Mouse (Mus musculus): ENCODE measurements at regions not wholly inside any gene's neighbourhood (a gene's known extent, or its start where the extent isn't known, plus 50 kb on each side); places are given as distances from the start of the nearest gene placed in this dataset.

DNA sequence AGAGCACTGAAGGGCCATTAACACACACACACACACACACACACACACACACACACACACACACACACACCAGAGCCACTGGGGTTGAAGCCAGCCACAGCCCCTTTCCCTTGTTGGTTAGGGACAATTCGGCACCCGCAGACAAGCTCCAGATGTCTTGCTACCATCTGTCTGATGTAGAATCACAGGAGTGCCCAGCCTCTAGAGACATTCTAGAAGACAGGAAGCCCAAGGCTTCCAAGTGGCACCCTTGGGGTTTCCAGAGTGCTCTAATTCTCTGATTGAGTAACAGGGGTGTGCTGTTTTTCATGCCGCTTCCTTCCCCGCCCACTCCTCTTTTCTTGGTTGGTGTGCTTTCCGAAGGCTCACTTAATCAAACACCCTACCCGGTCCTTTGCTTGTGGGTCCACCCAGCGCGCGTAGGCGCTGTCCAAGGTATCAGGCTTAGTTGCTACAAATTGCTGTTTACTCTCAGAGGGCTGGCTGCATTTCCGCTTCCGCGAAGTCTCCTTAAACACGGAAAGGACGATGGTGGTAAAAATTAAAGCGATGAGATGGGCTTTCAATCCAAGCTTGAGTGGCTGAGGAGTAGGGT, 59.5 kb upstream of the Zbtb18 start:
- no peaks in the 10 kb centered on the region for H3K9me3 ChIP-seq (replicated peaks; ENCODE audit: insufficient read depth, low read length)
- no peak overlapping the region for H3K9ac ChIP-seq (ENCODE audit: control insufficient read depth, low read depth, low read length, poor library complexity, severe bottlenecking)
- peak; percentile 38 for DNase-seq (ENCODE audit: low read depth, low spot score)
- no peak overlapping the region for H3K4me3 ChIP-seq (ENCODE audit: control insufficient read depth in 1 of 2, insufficient read depth in 1 of 2, low read depth in 2 of 2, low read length in 2 of 2)
- peaks cover 0 to 5% of the 10 kb centered on the region in 2 experiments; a peak in 1 of 4 replicates for H3K4me1 ChIP-seq (ENCODE audit: control insufficient read depth in 1 of 2, insufficient read depth in 2 of 2, low read length in 2 of 2)
- no peaks in the 10 kb centered on the region for H3K79me2 ChIP-seq (ENCODE audit: control insufficient read depth, insufficient read depth, low read length, poor library complexity)
- no peaks in the 10 kb centered on the region for H3K36me3 ChIP-seq (ENCODE audit: control insufficient read depth in 1 of 2, insufficient read depth in 2 of 2, low read length in 2 of 2)
- TF ChIP-seq MAFK (IDR thresholded peaks at IDR 0.05; ENCODE audit: borderline replicate concordance, low read depth, low read length) = no peak
- TF ChIP-seq POLR2A (IDR thresholded peaks at IDR 0.05; ENCODE audit: control insufficient read depth in 1 of 2, insufficient read depth in 1 of 2, low read depth in 1 of 2, low read length in 2 of 2, poor library complexity in 1 of 2) = no peak
- TF ChIP-seq ZC3H11A (IDR thresholded peaks at IDR 0.05; ENCODE audit: low read depth, low read length) = no peak
- TF ChIP-seq MAX (IDR thresholded peaks at IDR 0.05; ENCODE audit: low read length) = no peak
- TF ChIP-seq CHD1 (IDR thresholded peaks at IDR 0.05; ENCODE audit: low read depth, low read length) = no peak
- no peak for TF ChIP-seq EP300 (IDR thresholded peaks at IDR 0.05; ENCODE audit: low read depth in 1 of 2, low read length in 2 of 2)
- TF ChIP-seq MYC (IDR thresholded peaks at IDR 0.05; ENCODE audit: low read depth, low read length) = no peak
- TF ChIP-seq SIN3A (IDR thresholded peaks at IDR 0.05; ENCODE audit: low read length) = no peak
- H3K27me3 ChIP-seq (ENCODE audit: control insufficient read depth in 1 of 2, insufficient read depth in 2 of 2, low read length in 2 of 2) = peaks cover 0 to 1% of the 10 kb centered on the region in 2 experiments; a peak in 2 of 4 replicates
- no peak overlapping the region for H3K27ac ChIP-seq (ENCODE audit: control insufficient read depth, low read depth, low read length)

DNA sequence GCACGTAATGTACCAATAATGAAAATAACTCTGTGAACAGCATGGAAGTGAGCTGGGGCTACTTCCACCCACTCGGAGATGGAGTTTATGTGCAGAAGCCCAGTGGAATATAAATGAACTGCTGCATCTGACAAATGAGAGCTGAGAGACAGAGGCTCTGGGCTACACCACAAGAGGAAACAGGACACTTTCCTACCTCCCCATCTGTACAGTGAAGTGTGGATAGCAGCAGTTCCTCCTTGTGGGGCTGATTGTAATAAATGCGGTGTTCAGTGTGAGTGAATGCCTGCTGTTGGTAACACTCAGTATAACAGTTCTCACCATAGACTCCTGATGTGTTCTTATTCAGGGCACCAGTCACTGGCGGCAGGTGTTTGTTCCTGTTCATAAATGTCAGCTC, 60.0 kb upstream of the Zbtb18 start:
- Histone ChIP-seq H3K9me3 (replicated peaks; ENCODE audit: insufficient read depth, low read length) (no peaks in the 10 kb centered on the region), H3K9ac (ENCODE audit: control insufficient read depth, low read depth, low read length, poor library complexity, severe bottlenecking) (no peak overlapping the region), H3K4me1 (ENCODE audit: control insufficient read depth in 1 of 2, insufficient read depth in 2 of 2, low read length in 2 of 2) (peaks cover 0 to 5% of the 10 kb centered on the region in 2 experiments; a peak in 1 of 4 replicates), H3K27me3 (ENCODE audit: control insufficient read depth in 1 of 2, insufficient read depth in 2 of 2, low read length in 2 of 2) (peaks cover 0 to 1% of the 10 kb centered on the region in 2 experiments; a peak in 2 of 4 replicates), H3K79me2 (ENCODE audit: control insufficient read depth, insufficient read depth, low read length, poor library complexity) (no peaks in the 10 kb centered on the region), H3K36me3 (ENCODE audit: control insufficient read depth in 1 of 2, insufficient read depth in 2 of 2, low read length in 2 of 2) (no peaks in the 10 kb centered on the region), H3K27ac (ENCODE audit: control insufficient read depth, low read depth, low read length) (no peak overlapping the region), H3K4me3 (ENCODE audit: control insufficient read depth in 1 of 2, insufficient read depth in 1 of 2, low read depth in 2 of 2, low read length in 2 of 2) (no peak overlapping the region)
- no peak for DNase-seq (ENCODE audit: low read depth, low spot score)
- no peak for TF ChIP-seq RAD21 (IDR thresholded peaks at IDR 0.05; ENCODE audit: low read depth, low read length)
- no peak for TF ChIP-seq POLR2A (IDR thresholded peaks at IDR 0.05; ENCODE audit: control insufficient read depth in 1 of 2, insufficient read depth in 1 of 2, low read depth in 1 of 2, low read length in 2 of 2, poor library complexity in 1 of 2)
- no peak for TF ChIP-seq ETS1 (IDR thresholded peaks at IDR 0.05; ENCODE audit: low read depth, low read length)
- TF ChIP-seq GATA1 (IDR thresholded peaks at IDR 0.05; ENCODE audit: low read depth, low read length) = no peak
- no peak for TF ChIP-seq TCF12 (IDR thresholded peaks at IDR 0.05; ENCODE audit: low read depth, low read length)
- TF ChIP-seq MXI1 (IDR thresholded peaks at IDR 0.05; ENCODE audit: low read depth, low read length) = no peak
- TF ChIP-seq BHLHE40 (IDR thresholded peaks at IDR 0.05; ENCODE audit: borderline replicate concordance, low read depth, low read length) = no peak
- no peak for TF ChIP-seq MAFK (IDR thresholded peaks at IDR 0.05; ENCODE audit: borderline replicate concordance, low read depth, low read length)

DNA sequence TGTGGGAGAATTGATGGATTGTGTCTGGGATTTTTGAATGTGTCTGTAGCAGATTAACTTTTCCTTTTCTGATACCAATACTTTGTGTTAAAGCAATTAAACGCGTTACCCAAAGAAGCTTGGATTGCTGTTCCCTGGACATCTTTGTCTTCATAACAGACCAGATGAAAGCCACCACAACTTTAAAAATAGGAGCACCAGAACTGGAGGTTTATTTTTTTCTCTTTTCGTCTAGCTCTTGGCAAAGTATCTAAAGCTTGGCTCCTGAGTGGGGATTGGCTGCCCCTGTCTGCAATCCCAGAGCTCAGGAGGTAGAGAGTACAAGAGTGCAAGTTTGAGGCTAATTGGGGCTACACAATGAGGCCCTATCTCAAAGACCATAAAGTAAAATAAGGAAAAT, 64.0 kb upstream of the Zbtb18 start:
- no peaks in the 10 kb centered on the region for H3K4me1 ChIP-seq (ENCODE audit: control insufficient read depth in 1 of 2, insufficient read depth in 2 of 2, low read length in 2 of 2)
- no peaks in the 10 kb centered on the region for H3K79me2 ChIP-seq (ENCODE audit: control insufficient read depth, insufficient read depth, low read length, poor library complexity)
- H3K36me3 ChIP-seq (ENCODE audit: control insufficient read depth in 1 of 2, insufficient read depth in 2 of 2, low read length in 2 of 2) = no peaks in the 10 kb centered on the region
- no peak overlapping the region for H3K27ac ChIP-seq (ENCODE audit: control insufficient read depth, low read depth, low read length)
- H3K27me3 ChIP-seq (ENCODE audit: control insufficient read depth in 1 of 2, insufficient read depth in 2 of 2, low read length in 2 of 2) = peaks cover 0 to 1% of the 10 kb centered on the region in 2 experiments; a peak in 2 of 4 replicates
- H3K4me3 ChIP-seq (ENCODE audit: control insufficient read depth in 1 of 2, insufficient read depth in 1 of 2, low read depth in 2 of 2, low read length in 2 of 2) = no peak overlapping the region
- no peak overlapping the region for H3K9ac ChIP-seq (ENCODE audit: control insufficient read depth, low read depth, low read length, poor library complexity, severe bottlenecking)
- no peak for DNase-seq (ENCODE audit: low read depth, low spot score)
- H3K9me3 ChIP-seq (replicated peaks; ENCODE audit: insufficient read depth, low read length) = no peaks in the 10 kb centered on the region
- no peak for TF ChIP-seq ETS1 (IDR thresholded peaks at IDR 0.05; ENCODE audit: low read depth, low read length)

Data from MEL (cell line).